Mouse (Mus musculus) ES-Bruce4 (cell line): Measurements from ENCODE around the gene Ints6. TPM values are rescaled to one million over a fixed set of nuclear protein-coding genes. Genes with fewer than 3 reads are reported as not detected.

Source experiments
- H3K27ac ChIP-seq: 2 replicates; pipeline ENCODE4 v1.5.1; 2012; ENCODE audit warnings: low read length, inconsistent platforms; ENCODE audit not compliant: insufficient read depth
- H3K27me3 ChIP-seq: 2 replicates; pipeline ENCODE4 v1.6.1; 2012; ENCODE audit warnings: mild to moderate bottlenecking, low read length, inconsistent platforms; ENCODE audit not compliant: control insufficient read depth, poor library complexity, insufficient read depth, severe bottlenecking
- H3K36me3 ChIP-seq: 2 replicates; pipeline ENCODE4 v1.6.1; 2012; ENCODE audit warnings: inconsistent platforms, mild to moderate bottlenecking, low read length, moderate library complexity; ENCODE audit not compliant: control insufficient read depth, poor library complexity, insufficient read depth, severe bottlenecking
- H3K4me1 ChIP-seq: one replicate; pipeline ENCODE4 v1.8.1; 2011; ENCODE audit warnings: low read length; ENCODE audit not compliant: control insufficient read depth, insufficient read depth
- H3K4me3 ChIP-seq: 2 replicates; pipeline ENCODE4 v1.5.1; 2011; ENCODE audit warnings: low read depth, mild to moderate bottlenecking, low read length
- H3K9ac ChIP-seq: 2 replicates; pipeline ENCODE4 v1.6.1; 2012; ENCODE audit warnings: low read depth, mild to moderate bottlenecking, inconsistent platforms; ENCODE audit not compliant: poor library complexity, severe bottlenecking
- H3K9me3 ChIP-seq: replicated peaks from 2 replicates; pipeline ENCODE4 v1.6.1; 2012; ENCODE audit warnings: mild to moderate bottlenecking, low read length, inconsistent platforms; ENCODE audit not compliant: control insufficient read depth, poor library complexity, insufficient read depth, severe bottlenecking
- CTCF ChIP-seq: IDR thresholded peaks from one replicate; pipeline ENCODE4 v1.8.1; 2011; ENCODE audit warnings: low read depth, low read length
- EP300 ChIP-seq: IDR thresholded peaks from 2 replicates; pipeline ENCODE4 v1.6.1; 2011; ENCODE audit warnings: low read depth, low read length; ENCODE audit not compliant: insufficient read depth
- POLR2A ChIP-seq: IDR thresholded peaks from one replicate; pipeline ENCODE4 v1.8.1; 2011; ENCODE audit warnings: low read length; ENCODE audit not compliant: insufficient read depth
- polyA plus RNA-seq: library from polyadenylated mRNA; stranded (reverse); fragments of >200 nt; gene quantifications from 2 replicates; pipeline ENCODE4 v1.2.4, GENCODE M21; 2011; ENCODE audit warnings: low read depth; ENCODE audit not compliant: missing spikeins, insufficient read depth, insufficient read length

The Ints6 gene
- polyA plus RNA-seq, 1 experiment: 46.3 TPM

DNA sequence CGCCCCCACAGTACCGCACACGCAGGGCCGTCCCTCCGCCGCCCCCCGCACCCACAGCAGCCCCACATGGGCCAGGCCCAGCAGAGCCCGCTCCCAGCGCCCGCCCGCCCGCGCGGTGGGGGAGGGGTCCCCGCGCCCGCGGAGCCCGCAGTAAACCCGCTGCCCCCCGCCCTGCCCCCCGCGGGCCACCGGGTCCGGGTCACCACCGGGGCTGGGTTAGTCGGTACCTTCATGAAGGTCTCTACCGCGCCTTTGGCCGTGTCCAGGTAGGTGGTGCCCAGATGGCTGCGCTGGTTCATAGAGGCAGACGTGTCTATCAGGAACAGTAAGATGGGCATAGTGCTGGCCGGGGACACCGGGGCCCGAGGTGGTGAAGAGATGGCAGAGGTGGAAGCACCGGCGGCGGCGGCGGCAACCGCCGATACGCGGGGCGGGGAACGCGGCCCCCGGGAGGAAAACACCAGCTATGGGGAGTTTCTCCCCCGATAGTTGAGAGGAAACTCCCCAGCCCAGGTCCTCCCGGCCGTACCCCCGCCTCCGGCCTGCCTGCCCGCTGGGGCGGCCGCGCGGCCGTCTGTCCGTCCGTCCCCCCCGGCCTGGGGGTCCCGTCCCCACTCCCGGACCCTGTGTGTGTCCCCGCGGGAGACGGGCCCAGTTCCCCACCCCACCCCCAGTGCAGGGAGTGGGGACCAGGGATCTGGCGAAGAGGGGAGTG, 491 bp downstream of the Ints6 start:
- no peak for TF ChIP-seq CTCF
- no peak for TF ChIP-seq POLR2A
- TF ChIP-seq EP300: no peak
- Histone ChIP-seq H3K27ac (peak overlapping the region; percentile 57), H3K9me3 (no peaks in the 10 kb centered on the region), H3K9ac (peak overlapping the region; percentile 98), H3K4me3 (peak overlapping the region; percentile 97), H3K4me1 (no peaks in the 10 kb centered on the region), H3K27me3 (no peaks in the 10 kb centered on the region), H3K36me3 (peaks cover 13% of the 10 kb centered on the region)

GRCm38 (mm10) chr14:62759771-62760320, 1.1 kb downstream of the Ints6 start:
- TF ChIP-seq EP300 (no peak), CTCF (no peak), POLR2A (no peak)
- H3K4me3 ChIP-seq: peak overlapping the region; percentile 97
- no peaks in the 10 kb centered on the region for H3K9me3 ChIP-seq
- H3K9ac ChIP-seq: peak overlapping the region; percentile 98
- H3K4me1 ChIP-seq: no peaks in the 10 kb centered on the region
- H3K27ac ChIP-seq: peak overlapping the region; percentile 65
- peaks cover 13% of the 10 kb centered on the region for H3K36me3 ChIP-seq
- no peaks in the 10 kb centered on the region for H3K27me3 ChIP-seq

DNA sequence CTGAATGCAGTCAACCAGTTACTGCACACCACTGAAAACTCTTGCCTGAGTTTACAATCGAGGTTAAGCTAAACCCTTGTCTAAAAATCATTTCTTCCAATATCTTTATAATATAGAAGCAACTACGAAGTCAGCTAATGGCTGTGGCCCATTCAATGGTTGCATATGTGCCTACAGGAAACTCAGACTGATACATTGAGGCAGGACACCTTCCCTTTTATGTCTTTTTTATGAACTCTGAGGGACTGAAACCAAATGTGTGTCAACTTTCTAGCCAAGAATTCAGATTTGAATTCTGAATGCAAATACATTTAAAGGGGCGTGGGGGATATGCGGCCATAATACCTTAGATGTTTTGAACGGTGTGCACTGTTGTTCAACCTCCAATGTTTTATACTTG, 2.3 kb downstream of the Ints6 start:
- H3K36me3 ChIP-seq: peaks cover 14% of the 10 kb centered on the region
- H3K27me3 ChIP-seq: no peaks in the 10 kb centered on the region
- H3K27ac ChIP-seq: no peak overlapping the region
- H3K4me1 ChIP-seq: no peaks in the 10 kb centered on the region
- no peak overlapping the region for H3K4me3 ChIP-seq
- no peak overlapping the region for H3K9ac ChIP-seq
- TF ChIP-seq CTCF (no peak), POLR2A (no peak), EP300 (no peak)
- H3K9me3 ChIP-seq: no peaks in the 10 kb centered on the region

DNA sequence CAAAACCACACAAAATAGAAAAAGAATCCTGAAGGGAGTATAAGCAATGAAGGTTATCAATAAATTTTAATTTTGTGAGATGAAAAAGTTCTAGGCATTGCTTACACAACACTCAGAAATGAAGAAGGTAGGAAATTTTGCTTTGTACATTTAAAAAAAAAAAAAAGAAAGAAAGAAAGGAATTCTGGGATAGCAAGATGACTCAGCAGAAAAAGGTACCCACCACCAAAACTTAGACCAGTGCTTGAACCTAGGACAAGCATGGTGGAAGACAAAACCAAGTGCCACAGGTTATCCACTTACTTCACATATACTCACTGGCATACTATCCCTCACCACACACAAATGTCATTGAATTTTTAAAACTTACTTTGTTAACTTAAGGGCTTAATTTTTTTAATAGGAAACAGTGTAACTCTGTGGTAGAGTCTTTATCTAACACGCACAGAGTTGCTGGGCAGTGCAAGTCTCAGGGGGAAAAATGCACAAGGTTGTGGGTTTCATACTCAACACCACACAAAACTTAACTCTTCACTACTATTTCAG, 5.8 kb downstream of the Ints6 start:
- no peaks in the 10 kb centered on the region for H3K27me3 ChIP-seq
- no peak overlapping the region for H3K4me3 ChIP-seq
- peak overlapping the region; percentile 81 for H3K27ac ChIP-seq
- peak overlapping the region; percentile 56 for H3K9ac ChIP-seq
- H3K36me3 ChIP-seq: peaks cover 15% of the 10 kb centered on the region
- TF ChIP-seq CTCF: no peak
- no peak for TF ChIP-seq POLR2A
- no peak for TF ChIP-seq EP300
- H3K4me1 ChIP-seq: no peaks in the 10 kb centered on the region
- no peaks in the 10 kb centered on the region for H3K9me3 ChIP-seq

- TF ChIP-seq POLR2A (no peak), CTCF (no peak), EP300 (no peak)
- H3K27ac ChIP-seq: peak overlapping the region; percentile 74
- no peak overlapping the region for H3K9ac ChIP-seq
Observed at GRCm38 (mm10) chr14:62751479-62751878, 9.5 kb downstream of the Ints6 start.

DNA sequence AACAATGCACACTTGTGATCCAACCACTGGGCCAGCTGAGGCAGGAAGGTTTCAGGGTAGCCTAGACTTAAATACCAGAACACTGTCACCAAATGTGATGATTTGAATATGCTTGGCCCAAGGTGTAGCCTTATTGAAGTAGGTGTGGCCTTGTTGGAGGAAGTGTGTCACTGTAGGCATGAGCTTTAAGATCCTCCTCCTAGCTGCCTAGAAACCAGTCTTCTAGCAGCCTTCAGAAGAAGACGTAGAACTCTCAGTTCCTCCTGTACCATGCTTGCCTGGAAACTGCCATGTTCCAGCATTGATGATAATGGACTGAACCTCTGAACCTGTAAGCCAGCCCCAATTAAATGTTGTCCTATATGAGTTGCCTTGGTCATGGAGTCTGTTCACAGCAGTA, 25.3 kb downstream of the Ints6 start:
- TF ChIP-seq EP300 (no peak), POLR2A (no peak), CTCF (no peak)
- peaks cover 6% of the 10 kb centered on the region for H3K36me3 ChIP-seq
- no peaks in the 10 kb centered on the region for H3K4me1 ChIP-seq

More at GRCm38 (mm10) chr14:62751479-62751878, 9.5 kb downstream of the Ints6 start:
- Histone ChIP-seq H3K27me3 (no peaks in the 10 kb centered on the region), H3K4me3 (no peak overlapping the region), H3K9me3 (no peaks in the 10 kb centered on the region), H3K36me3 (peaks cover 2% of the 10 kb centered on the region; the same call in 1 of the 2 replicates), H3K4me1 (no peaks in the 10 kb centered on the region)

More for the DNA sequence above, 25.3 kb downstream of the Ints6 start:
- Histone ChIP-seq H3K27ac (no peak overlapping the region), H3K9me3 (no peaks in the 10 kb centered on the region), H3K27me3 (no peaks in the 10 kb centered on the region), H3K4me3 (no peak overlapping the region), H3K9ac (no peak overlapping the region)
